Mouse (Mus musculus) spleen, adult 2 months (tissue): ENCODE results near the gene Bmpr1a. TPM values are rescaled to one million over a fixed set of nuclear protein-coding genes. Genes with fewer than 3 reads are reported as not detected.
A peak's percentile ranks its signal among the peaks of the same experiment; 100 is the strongest.

Experiments
- DNase-seq, 2 experiments: peaks; one replicate each; pipeline versions ENCODE4 v3.0.0 to v3.0.0-alpha.2; 2012 to 2021; ENCODE audit warnings: low spot score in 2 of 2, low read depth in 1 of 2
- H3K27ac ChIP-seq: fragments of 200-500 bp; 2 replicates; pipeline ENCODE4 v1.5.1; 2012; ENCODE audit warnings: low read length, inconsistent platforms; ENCODE audit not compliant: insufficient read depth
- H3K27me3 ChIP-seq: fragments of 200-500 bp; 2 replicates; pipeline ENCODE4 v1.6.1; 2012; ENCODE audit warnings: mild to moderate bottlenecking, moderate library complexity, low read length, inconsistent platforms; ENCODE audit not compliant: control insufficient read depth, insufficient read depth
- H3K36me3 ChIP-seq: fragments of 200-500 bp; 2 replicates; pipeline ENCODE4 v1.6.1; 2012; ENCODE audit warnings: mild to moderate bottlenecking, low read length, inconsistent platforms; ENCODE audit not compliant: control insufficient read depth, insufficient read depth
- H3K4me1 ChIP-seq: fragments of 200-500 bp; 2 replicates; pipeline ENCODE4 v1.6.1; 2011; ENCODE audit warnings: inconsistent platforms; ENCODE audit not compliant: control insufficient read depth, insufficient read depth, insufficient read length
- H3K4me3 ChIP-seq: fragments of 200-500 bp; 2 replicates; pipeline ENCODE4 v1.5.1; 2011; ENCODE audit warnings: mild to moderate bottlenecking, inconsistent platforms; ENCODE audit not compliant: insufficient read depth, insufficient read length; ENCODE audit errors: extremely low read depth
- CTCF ChIP-seq: fragments of 200-500 bp; IDR thresholded peaks from 2 replicates; pipeline ENCODE4 v1.5.1; 2011; ENCODE audit warnings: mild to moderate bottlenecking, inconsistent platforms; ENCODE audit not compliant: insufficient read depth, insufficient read length, insufficient replicate concordance; ENCODE audit errors: extremely low read depth
- POLR2A ChIP-seq: fragments of 200-500 bp; IDR thresholded peaks from 2 replicates; pipeline ENCODE4 v1.6.1; 2011; ENCODE audit warnings: low read depth, low read length, inconsistent platforms
- WGBS: fragments of 180-500 bp; shearing (Covaris S2); methylation state at CpG from one replicate; pipeline ENCODE4 v1.1.7; 2018; 5-methylcytosine and 5-hydroxymethylcytosine counted together
- polyA plus RNA-seq: library from polyadenylated mRNA; depleted of rRNA; stranded (reverse); fragments of >200 nt; gene quantifications from 2 replicates; pipeline ENCODE4 v1.2.3, GENCODE M21; 2012

Gene Bmpr1a
- polyA plus RNA-seq, 1 experiment: 1.0 TPM

DNA sequence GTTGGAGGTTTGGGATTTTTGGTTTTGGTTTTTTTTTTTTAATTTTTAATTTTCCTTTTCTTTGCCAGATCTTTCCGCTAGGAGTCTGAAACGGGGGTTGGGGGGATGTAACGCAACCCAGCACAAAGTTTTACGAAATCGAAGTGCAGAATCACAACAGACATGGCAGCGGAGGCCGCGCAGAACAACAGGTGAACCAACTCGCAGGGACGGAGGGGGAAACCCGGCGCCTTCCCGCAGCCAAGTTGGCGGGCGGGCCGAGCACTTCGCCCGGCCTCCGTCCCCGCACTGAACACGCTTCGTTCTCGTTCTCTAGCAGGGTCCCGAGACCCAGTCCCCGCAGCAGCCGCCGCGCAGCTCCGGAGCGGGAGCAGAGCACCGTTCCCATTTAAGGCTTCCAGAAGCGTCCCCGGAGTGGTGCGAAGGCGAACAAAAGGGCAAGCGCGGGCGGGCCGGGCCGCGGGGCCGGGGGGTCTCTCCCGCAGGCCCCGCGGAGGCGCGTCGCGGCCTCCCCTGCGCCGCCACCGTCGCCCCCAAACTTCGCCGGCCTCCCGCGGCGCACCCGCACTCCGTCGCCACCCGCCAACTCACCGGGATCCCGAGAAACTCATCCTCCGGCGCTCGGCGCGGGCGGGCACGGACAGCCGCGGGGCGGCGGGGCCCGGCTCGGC is 1.2 kb downstream of the Bmpr1a start:
- H3K36me3 ChIP-seq: no peaks in the 10 kb centered on the region
- H3K27me3 ChIP-seq: peaks cover 24% of the 10 kb centered on the region
- 2% methylated on average over 68 of the region's 77 CpGs for WGBS
- TF ChIP-seq POLR2A: no peak
- TF ChIP-seq CTCF: no peak
- peak overlapping the region; percentile 63 for H3K4me3 ChIP-seq
- peak overlapping the region; percentile 52 for H3K27ac ChIP-seq
- peaks cover 4% of the 10 kb centered on the region for H3K4me1 ChIP-seq
- DNase-seq: no peak

DNA sequence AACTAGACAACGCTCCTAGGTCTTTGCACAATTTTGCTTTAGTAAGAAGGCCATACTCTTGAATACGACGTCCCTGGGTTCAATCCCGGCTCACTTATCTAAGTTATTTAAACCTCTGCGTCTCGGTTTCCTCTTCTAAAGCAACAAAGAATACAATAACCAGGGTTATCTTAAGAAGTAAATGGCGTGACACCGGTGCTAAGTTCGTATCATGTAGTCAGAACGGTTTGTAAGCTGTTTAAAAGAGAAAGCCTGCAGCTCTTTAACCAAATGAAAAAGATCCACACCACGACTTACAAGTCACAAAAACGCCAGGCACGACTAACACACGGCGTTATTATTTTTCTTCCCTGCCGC is 1.7 kb downstream of the Bmpr1a start:
- Histone ChIP-seq H3K36me3 (no peaks in the 10 kb centered on the region), H3K4me3 (peak overlapping the region; percentile 63; the same call in 1 of the 2 replicates), H3K27ac (no peak overlapping the region), H3K27me3 (peaks cover 24% of the 10 kb centered on the region), H3K4me1 (peaks cover 4% of the 10 kb centered on the region)
- TF ChIP-seq POLR2A: no peak
- no peak for TF ChIP-seq CTCF
- WGBS: 3% methylated on average over 16 of the region's 16 CpGs
- no peak for DNase-seq

DNA sequence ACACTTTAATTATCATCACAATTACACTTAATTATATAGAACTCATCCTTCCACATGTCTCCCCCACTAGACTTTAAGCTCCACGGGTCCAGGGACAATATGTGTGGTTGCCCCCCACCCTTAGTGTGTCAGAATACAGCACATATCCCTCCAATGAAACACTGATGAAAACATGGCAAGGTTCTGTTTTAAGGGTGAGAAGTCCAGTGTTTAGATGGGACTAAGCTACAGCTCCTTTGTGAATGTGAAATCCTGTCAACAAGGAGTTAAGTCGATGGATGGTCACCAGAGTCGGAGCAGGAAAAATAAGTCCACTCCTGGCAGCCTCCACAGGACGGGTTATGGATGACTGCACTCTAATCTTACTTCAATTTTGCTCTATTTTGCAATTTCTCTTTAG is 2.8 kb downstream of the Bmpr1a start:
- TF ChIP-seq CTCF: no peak
- TF ChIP-seq POLR2A: no peak
- Histone ChIP-seq H3K4me1 (peaks cover 4% of the 10 kb centered on the region), H3K4me3 (no peak overlapping the region), H3K36me3 (no peaks in the 10 kb centered on the region), H3K27ac (no peak overlapping the region), H3K27me3 (peaks cover 24% of the 10 kb centered on the region)
- WGBS: 37% methylated on average over 4 of the region's 4 CpGs
- no peak for DNase-seq

DNA sequence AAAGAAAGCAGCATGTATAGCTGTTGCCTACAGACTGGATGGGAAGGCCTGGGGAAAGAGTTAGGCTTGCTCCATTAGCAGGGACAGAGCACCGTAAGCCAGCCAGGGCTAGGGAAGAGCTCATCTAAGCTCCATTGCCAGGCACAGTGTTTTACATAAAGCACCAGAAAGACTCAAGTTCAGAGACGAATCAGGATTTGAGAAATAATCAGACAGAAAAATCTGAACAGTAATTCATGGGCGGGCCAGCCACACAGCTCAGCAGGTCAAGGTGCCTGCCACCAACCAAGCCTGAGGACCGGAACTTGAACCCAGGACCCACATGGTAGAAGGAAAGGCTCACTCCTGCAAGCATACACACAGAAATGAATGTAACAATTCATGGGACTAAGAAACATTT is 3.5 kb downstream of the Bmpr1a start:
- Histone ChIP-seq H3K27me3 (peaks cover 23% of the 10 kb centered on the region), H3K4me3 (no peak overlapping the region), H3K27ac (no peak overlapping the region), H3K36me3 (no peaks in the 10 kb centered on the region), H3K4me1 (peaks cover 4% of the 10 kb centered on the region)
- TF ChIP-seq POLR2A (no peak), CTCF (no peak)
- DNase-seq: no peak
- WGBS: 76% methylated on average over 4 of the region's 4 CpGs

DNA sequence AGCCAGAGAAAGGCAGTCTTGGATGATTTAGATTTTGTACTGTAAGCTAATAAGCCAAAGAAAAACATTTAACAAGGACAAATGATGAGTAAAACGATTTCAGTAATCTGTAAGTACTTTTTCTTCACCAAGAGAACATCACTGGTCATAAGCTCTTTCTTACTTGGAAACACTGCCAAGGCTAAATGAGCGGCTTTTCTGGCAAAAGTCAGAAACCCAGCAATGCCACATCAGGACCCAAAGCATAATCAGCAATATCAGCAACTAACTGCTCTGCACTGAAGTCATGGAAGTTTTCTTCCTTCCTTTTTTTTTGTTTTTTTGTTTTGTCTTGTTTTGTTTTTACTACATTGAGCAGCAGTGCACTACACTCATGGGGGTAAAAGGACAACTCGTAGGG is 5.8 kb downstream of the Bmpr1a start:
- Histone ChIP-seq H3K4me1 (peaks cover 2% of the 10 kb centered on the region; the same call in 1 of the 2 replicates), H3K27me3 (peaks cover 11% of the 10 kb centered on the region), H3K27ac (no peak overlapping the region), H3K36me3 (no peaks in the 10 kb centered on the region), H3K4me3 (no peak overlapping the region)
- TF ChIP-seq CTCF (no peak), POLR2A (no peak)
- DNase-seq: no peak
- WGBS: 80% methylated on average over 3 of the region's 3 CpGs

DNA sequence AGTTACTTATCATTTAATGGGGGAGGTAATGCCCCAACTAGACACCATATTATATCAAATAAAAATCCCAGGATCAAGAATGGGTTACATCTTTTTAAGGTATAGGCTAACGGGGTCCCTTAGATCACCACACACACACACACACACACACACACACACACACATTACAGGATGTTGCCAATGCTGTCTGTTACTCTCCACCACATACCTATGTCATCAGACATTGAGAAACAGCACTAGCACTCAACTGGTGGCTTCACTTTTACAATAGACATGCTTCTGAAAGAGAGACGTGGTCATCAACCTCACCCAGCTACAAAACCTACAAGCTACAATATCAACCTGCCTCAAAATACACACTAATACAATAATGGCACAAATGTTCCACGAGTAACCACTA is 9.5 kb downstream of the Bmpr1a start:
- WGBS: 74% methylated on average over 3 of the region's 3 CpGs
- Histone ChIP-seq H3K27me3 (no peaks in the 10 kb centered on the region; the same call in 1 of the 2 replicates), H3K36me3 (no peaks in the 10 kb centered on the region), H3K4me3 (no peak overlapping the region), H3K27ac (no peak overlapping the region), H3K4me1 (no peaks in the 10 kb centered on the region)
- TF ChIP-seq POLR2A: no peak
- TF ChIP-seq CTCF: no peak
- DNase-seq: no peak

DNA sequence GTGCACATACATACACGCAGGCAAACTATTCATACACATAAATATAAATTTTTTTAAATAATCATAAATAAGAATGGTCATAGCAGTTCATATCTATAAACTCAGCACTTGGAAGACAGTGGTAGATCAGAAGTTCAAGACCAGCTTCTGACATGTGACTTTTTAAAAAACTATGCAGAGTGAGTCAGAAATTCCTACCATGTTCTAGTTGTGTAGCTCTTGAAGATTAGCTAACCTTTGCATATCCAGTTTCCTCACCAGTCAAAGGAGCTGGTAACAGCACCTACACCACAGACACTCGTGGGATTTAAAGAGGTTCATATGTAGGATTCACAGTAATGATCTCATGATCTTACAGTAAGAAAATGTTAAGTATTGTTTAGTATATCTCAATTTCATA is 10.5 kb downstream of the Bmpr1a start:
- no peaks in the 10 kb centered on the region for H3K4me1 ChIP-seq
- DNase-seq: no peak
- WGBS: 73% methylated on average over 2 of the region's 2 CpGs

More for the DNA sequence above, 10.5 kb downstream of the Bmpr1a start:
- H3K27me3 ChIP-seq: no peaks in the 10 kb centered on the region; the same call in 1 of the 2 replicates
- no peak overlapping the region for H3K27ac ChIP-seq
- TF ChIP-seq CTCF: no peak
- TF ChIP-seq POLR2A: no peak
- H3K36me3 ChIP-seq: no peaks in the 10 kb centered on the region
- no peak overlapping the region for H3K4me3 ChIP-seq
